Mouse (Mus musculus) liver, embryonic 14.5 days (tissue): Measurements from ENCODE around the gene Dok5.

ENCODE experiments used
- CTCF ChIP-seq: IDR thresholded peaks from 2 replicates; pipeline ENCODE4 v1.5.1; 2016; ENCODE audit warnings: antibody characterized with exemption, low read depth, control low read depth
- EP300 ChIP-seq: IDR thresholded peaks from 2 replicates; pipeline ENCODE4 v1.6.1; 2016; ENCODE audit warnings: antibody characterized with exemption, low read depth

DNA sequence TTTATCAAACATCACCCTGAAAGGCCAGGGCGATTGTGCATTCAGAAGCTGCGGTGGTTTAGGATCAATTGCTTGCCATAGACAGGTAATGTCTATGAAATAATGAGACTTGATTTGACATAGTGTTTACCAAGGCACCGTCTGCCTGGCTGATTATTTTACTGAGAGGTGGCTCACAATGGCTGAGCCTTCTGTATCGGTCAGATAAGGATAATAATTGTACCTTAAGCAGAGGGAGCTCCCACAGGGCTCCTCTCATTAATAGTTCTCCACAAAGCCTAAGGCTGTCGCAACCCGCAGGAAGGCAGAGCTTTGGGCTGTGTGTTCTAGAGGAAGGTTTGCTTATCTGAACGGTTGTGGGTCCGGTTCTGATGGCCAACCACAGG is 41.3 kb downstream of the Dok5 start:
- TF ChIP-seq CTCF (no peak), EP300 (no peak)
